Mouse (Mus musculus) C2C12 (cell line): ENCODE measurements around the gene Smarca4.

Source experiments
- CEBPB ChIP-seq: IDR thresholded peaks from one replicate; pipeline ENCODE4 v1.6.1; 2011; ENCODE audit warnings: low read depth, mild to moderate bottlenecking, control low read depth, moderate library complexity
- CTCF ChIP-seq: IDR thresholded peaks from one replicate; pipeline ENCODE4 v1.5.1; 2011; ENCODE audit not compliant: control insufficient read depth, insufficient read depth, insufficient read length
- FOSL1 ChIP-seq: IDR thresholded peaks from one replicate; pipeline ENCODE4 v1.8.0; 2011; ENCODE audit warnings: mild to moderate bottlenecking, low read length; ENCODE audit not compliant: poor library complexity, insufficient read depth, severe bottlenecking
- MAX ChIP-seq: IDR thresholded peaks from one replicate; pipeline ENCODE4 v1.6.1; 2011; ENCODE audit warnings: mild to moderate bottlenecking, control low read depth
- MYOD1 ChIP-seq: IDR thresholded peaks from one replicate; pipeline ENCODE4 v1.6.1; 2011; ENCODE audit warnings: low read depth; ENCODE audit not compliant: control insufficient read depth, insufficient read length
- MYOG ChIP-seq: IDR thresholded peaks from one replicate; pipeline ENCODE4 v1.6.1; 2011; ENCODE audit not compliant: control insufficient read depth, insufficient read length; ENCODE audit errors: extremely low read depth
- USF1 ChIP-seq: IDR thresholded peaks from one replicate; pipeline ENCODE4 v1.6.1; 2011; ENCODE audit warnings: low read depth, mild to moderate bottlenecking, control low read depth, moderate library complexity

DNA sequence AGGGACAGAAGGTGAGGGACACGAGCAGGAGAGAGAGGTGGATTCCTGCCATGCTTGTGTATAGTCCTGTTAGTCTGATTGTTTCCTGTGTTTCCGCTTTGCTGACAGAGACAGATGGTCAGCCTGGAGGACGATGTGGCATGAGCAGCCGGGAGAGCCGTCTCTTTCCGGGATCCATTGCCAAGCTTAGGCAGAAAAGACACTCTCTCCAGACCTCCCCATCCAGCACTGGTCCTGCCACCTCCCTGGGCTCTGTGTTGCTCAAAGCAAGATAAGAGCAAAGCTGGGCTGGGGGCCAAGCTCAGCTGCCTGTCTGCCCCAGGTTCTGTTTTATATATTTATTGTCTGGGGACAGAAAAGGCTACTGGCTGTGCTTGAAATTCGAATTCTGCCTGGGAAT, 132.1 kb downstream of the Smarca4 start:
- no peak for TF ChIP-seq CTCF
- TF ChIP-seq USF1, result no peak
- TF ChIP-seq MYOD1, result no peak
- no peak for TF ChIP-seq CEBPB
- no peak for TF ChIP-seq MAX
- TF ChIP-seq MYOG, result no peak
- no peak for TF ChIP-seq FOSL1
